Mouse (Mus musculus) CD8-positive naive resting alpha-beta T cell, adult 2 months (primary cell): ENCODE results near the gene Gm21760.
"Not testable (repeated sequence)": the region's sequence is repeated elsewhere in the genome, so short reads cannot be mapped to it uniquely, and the experiment has no call there.

ENCODE experiments used
- DNase-seq, 2 experiments: peaks; one replicate each; pipeline ENCODE4 v3.0.0; 2022; ENCODE audit warnings: low read depth in 2 of 2, low spot score in 2 of 2

Gene Gm21760

DNA sequence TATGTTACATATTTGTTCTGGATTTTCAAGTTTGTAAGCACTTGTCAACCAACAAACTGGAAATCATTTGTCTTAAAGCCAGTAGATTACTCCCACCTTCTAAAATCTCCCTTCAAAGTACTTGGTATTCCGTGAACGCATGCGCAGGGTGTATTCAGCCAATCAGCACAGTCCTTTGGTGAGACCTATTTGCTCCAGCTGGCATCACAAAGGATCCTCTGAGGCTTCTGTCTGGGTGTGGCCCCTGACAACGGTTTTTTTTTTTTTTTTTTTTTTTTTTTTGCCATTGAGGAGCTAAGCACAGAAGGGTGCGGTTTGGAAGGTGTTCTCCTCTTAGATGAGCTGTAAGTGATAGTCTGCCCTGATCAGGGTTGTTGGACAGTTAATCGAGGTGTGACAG, at the start of gene Gm21760:
TSS of gene Gm21760 (plus strand) at position 301 of the 400 bp plus-strand sequence.
- not testable (repeated sequence) for DNase-seq
